Mouse (Mus musculus): ENCODE measurements around the gene Sirt4. TPM values are rescaled to one million over a fixed set of nuclear protein-coding genes. Genes with fewer than 3 reads are reported as not detected.

Gene Sirt4
- total and polyA plus RNA-seq, 3 experiments: 9.3 to 27.5 (median 13.3) TPM

DNA sequence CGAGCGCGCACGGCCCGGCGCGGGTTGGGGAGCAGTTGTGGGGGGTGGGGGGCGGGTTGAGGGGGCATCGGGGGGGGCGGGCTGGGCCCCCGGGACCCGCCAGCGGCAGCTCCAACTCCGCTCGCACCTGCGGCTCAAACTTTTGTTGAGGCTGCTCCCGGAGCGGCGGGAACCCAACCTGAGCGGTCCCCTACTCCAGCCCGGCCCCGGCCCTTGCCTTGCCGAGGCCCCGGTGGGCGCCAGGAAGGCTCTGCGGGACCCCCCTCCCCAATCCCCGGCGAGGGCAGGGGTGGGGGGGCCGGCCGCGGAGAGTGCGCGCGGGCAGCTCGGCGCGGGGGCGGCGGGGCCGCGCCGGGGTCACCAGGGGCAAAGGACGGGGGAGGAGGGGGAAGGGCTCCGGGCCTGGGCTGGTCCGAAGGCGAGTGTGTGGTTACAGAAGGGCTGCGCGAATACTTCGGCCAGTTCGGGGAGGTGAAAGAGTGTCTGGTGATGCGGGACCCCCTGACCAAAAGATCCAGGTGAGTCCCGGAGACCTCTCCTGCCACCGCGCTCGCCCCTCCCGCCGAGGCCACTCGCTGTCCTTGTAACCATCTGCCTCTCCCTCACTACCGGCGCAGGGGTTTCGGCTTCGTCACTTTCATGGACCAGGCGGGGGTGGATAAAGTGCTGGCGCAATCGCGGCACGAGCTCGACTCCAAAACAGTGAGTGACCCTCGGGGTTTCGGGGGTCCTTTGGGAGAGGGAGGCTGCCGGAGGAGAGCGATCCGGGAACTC lies 54.2 kb downstream of the Sirt4 start:
- H3K4me1 ChIP-seq (ENCODE audit: insufficient read depth, low read depth, low read length): no peaks in the 10 kb centered on the region
- DNase-seq (ENCODE audit: low spot score) (no peak), ATAC-seq (ENCODE audit: extremely low read depth, insufficient number of reproducible peaks, low FRiP score, poor library complexity, severe bottlenecking) (no peak)
- no peak overlapping the region for H3K4me3 ChIP-seq (ENCODE audit: low read depth, low read length)
- peaks cover 48% of the 10 kb centered on the region for H3K27me3 ChIP-seq (ENCODE audit: insufficient read depth, low read length)
- peaks cover 9% of the 10 kb centered on the region for H3K9me3 ChIP-seq (replicated peaks)
- no peaks in the 10 kb centered on the region for H3K36me3 ChIP-seq (replicated peaks)
- TF ChIP-seq CTCF (IDR thresholded peaks at IDR 0.05; ENCODE audit: low read depth, low read length) (no peak), POLR2AphosphoS5 (IDR thresholded peaks at IDR 0.05; ENCODE audit: insufficient replicate concordance, low read depth, low read length) (no peak), GATA2 (IDR thresholded peaks at IDR 0.05; ENCODE audit: borderline replicate concordance, low read depth, low read length) (no peak), TAL1 (conservative IDR thresholded peaks at IDR 0.05; ENCODE audit: low read depth, low read length) (no peak), GATA1 (IDR thresholded peaks at IDR 0.05; ENCODE audit: borderline replicate concordance, low read length) (no peak)

DNA sequence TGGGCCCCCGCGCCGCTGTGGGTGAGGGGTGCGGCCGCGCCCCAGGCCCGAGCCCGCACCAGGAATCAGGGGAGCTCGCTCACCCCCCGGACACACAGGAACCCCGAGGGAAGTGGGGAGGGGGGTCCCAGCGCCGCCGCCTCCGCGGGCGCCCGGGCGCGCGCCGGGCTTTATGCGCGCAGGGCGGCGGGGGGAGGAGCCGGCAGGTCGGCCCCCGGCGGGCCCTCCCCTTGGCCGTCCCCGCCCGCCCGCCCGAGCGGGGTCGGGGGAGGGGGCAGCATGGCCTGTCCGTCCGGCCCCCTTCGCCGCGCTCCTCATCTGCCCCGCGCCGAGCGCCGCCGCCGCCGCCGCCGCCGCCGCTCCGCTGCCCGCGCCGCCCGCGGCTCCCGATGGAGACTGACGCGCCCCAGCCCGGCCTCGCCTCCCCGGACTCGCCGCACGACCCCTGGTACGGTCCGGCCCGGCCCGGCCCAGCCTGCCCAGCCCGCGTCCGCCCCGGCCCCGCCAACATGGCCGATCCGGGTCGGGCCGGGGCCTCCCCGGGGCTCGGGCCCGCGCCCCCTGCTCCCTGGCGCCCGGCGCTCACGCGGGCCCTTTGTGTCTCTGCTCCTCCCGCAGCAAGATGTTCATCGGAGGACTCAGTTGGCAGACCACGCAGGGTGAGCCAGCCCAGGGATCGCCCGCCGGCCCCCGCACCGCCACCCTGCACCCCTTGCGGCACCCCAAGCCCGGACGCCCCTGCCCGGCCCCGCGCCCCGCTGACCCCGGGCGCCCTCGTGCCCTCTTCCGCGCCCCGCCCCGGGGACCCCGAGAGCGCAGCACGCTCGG lies 55.0 kb downstream of the Sirt4 start, which contains the start of gene Msi1:
TSS of gene Msi1 (plus strand) at position 241 of the 828 bp plus-strand sequence.
- Histone ChIP-seq H3K4me1 (ENCODE audit: insufficient read depth, low read depth, low read length) (no peaks in the 10 kb centered on the region), H3K27me3 (ENCODE audit: insufficient read depth, low read length) (peaks cover 41% of the 10 kb centered on the region), H3K36me3 (replicated peaks) (no peaks in the 10 kb centered on the region), H3K9me3 (replicated peaks) (peaks cover 9% of the 10 kb centered on the region), H3K4me3 (ENCODE audit: low read depth, low read length) (no peak within 1 kb of the TSS)
- TF ChIP-seq GATA2 (IDR thresholded peaks at IDR 0.05; ENCODE audit: borderline replicate concordance, low read depth, low read length) (no peak), POLR2AphosphoS5 (IDR thresholded peaks at IDR 0.05; ENCODE audit: insufficient replicate concordance, low read depth, low read length) (no peak), GATA1 (IDR thresholded peaks at IDR 0.05; ENCODE audit: borderline replicate concordance, low read length) (no peak), TAL1 (conservative IDR thresholded peaks at IDR 0.05; ENCODE audit: low read depth, low read length) (no peak), CTCF (IDR thresholded peaks at IDR 0.05; ENCODE audit: low read depth, low read length) (no peak)
- no peak for ATAC-seq (ENCODE audit: extremely low read depth, insufficient number of reproducible peaks, low FRiP score, poor library complexity, severe bottlenecking)
- no peak for DNase-seq (ENCODE audit: low spot score)

DNA sequence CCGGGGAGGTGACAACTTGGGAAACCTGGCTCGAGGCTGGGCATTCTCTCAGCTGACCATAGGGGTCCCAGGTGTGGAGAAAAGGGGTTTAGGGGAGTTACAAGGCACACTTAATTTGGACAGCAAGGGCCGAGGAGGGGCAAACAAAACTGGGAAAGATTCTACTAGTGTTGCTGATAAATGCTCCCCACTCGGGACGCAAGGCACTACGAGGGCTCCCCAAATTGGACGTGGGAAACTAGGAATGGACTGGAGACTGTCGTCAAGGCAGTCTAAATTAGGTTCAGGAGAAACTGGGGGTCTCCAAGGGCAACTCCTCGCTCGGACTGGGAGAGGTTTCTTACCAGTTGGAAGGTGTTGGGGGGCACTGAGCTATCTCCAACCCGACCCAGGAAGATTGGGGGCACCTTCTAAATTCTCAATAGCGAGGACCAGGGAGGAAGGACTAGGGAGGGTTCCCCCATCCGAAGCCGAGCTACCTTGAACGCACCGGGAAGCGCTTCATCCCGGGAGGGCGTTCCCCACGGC lies 55.6 kb downstream of the Sirt4 start:
- DNase-seq (ENCODE audit: low spot score) (no peak), ATAC-seq (ENCODE audit: extremely low read depth, insufficient number of reproducible peaks, low FRiP score, poor library complexity, severe bottlenecking) (no peak)
- Histone ChIP-seq H3K27me3 (ENCODE audit: insufficient read depth, low read length) (peaks cover 38% of the 10 kb centered on the region), H3K4me1 (ENCODE audit: insufficient read depth, low read depth, low read length) (no peaks in the 10 kb centered on the region), H3K36me3 (replicated peaks) (no peaks in the 10 kb centered on the region), H3K9me3 (replicated peaks) (peaks cover 9% of the 10 kb centered on the region), H3K4me3 (ENCODE audit: low read depth, low read length) (no peak overlapping the region)
- TF ChIP-seq CTCF (IDR thresholded peaks at IDR 0.05; ENCODE audit: low read depth, low read length) (no peak), POLR2AphosphoS5 (IDR thresholded peaks at IDR 0.05; ENCODE audit: insufficient replicate concordance, low read depth, low read length) (no peak), GATA2 (IDR thresholded peaks at IDR 0.05; ENCODE audit: borderline replicate concordance, low read depth, low read length) (no peak), TAL1 (conservative IDR thresholded peaks at IDR 0.05; ENCODE audit: low read depth, low read length) (no peak), GATA1 (IDR thresholded peaks at IDR 0.05; ENCODE audit: borderline replicate concordance, low read length) (no peak)

Other genes starting within 250 kb of the Sirt4 start
- 24.2 and 25.5 TPM in 2 replicates for gene Pop5, start 248.9 kb downstream of the Sirt4 start, total RNA-seq (2014; fragmentation: Nextera tagmentation)
- 61.2 and 82.5 TPM in 2 replicates for gene Pop5, start 248.9 kb downstream of the Sirt4 start, total RNA-seq (2017)
- 18.6 and 28.3 TPM in 2 replicates for gene Pop5, start 248.9 kb downstream of the Sirt4 start, polyA plus RNA-seq (2012)
- 59.7 and 87.3 TPM in 2 replicates for gene Rnf10, start 211.8 kb downstream of the Sirt4 start, total RNA-seq (2014; fragmentation: Nextera tagmentation)
- gene Rnf10, start 211.8 kb downstream of the Sirt4 start, total RNA-seq (2017): 56.9 and 57.3 TPM in 2 replicates
- gene Rnf10, start 211.8 kb downstream of the Sirt4 start, polyA plus RNA-seq (2012): 201 and 202 TPM in 2 replicates
- gene Coq5, start 205.1 kb downstream of the Sirt4 start, total RNA-seq (2014; fragmentation: Nextera tagmentation): 41.1 and 42.9 TPM in 2 replicates
- 51.6 and 56.9 TPM in 2 replicates for gene Coq5, start 205.1 kb downstream of the Sirt4 start, total RNA-seq (2017)
- gene Coq5, start 205.1 kb downstream of the Sirt4 start, polyA plus RNA-seq (2012): 23.4 and 25.0 TPM in 2 replicates
- 1,458 and 1,815 TPM in 2 replicates for gene Dynll1, start 183.7 kb downstream of the Sirt4 start, total RNA-seq (2014; fragmentation: Nextera tagmentation)
- 554 and 587 TPM in 2 replicates for gene Dynll1, start 183.7 kb downstream of the Sirt4 start, total RNA-seq (2017)
- 445 and 449 TPM in 2 replicates for gene Dynll1, start 183.7 kb downstream of the Sirt4 start, polyA plus RNA-seq (2012)
- 38.1 and 47.6 TPM in 2 replicates for gene Srsf9, start 157.5 kb downstream of the Sirt4 start, total RNA-seq (2014; fragmentation: Nextera tagmentation)
- gene Srsf9, start 157.5 kb downstream of the Sirt4 start, total RNA-seq (2017): 88.0 and 111 TPM in 2 replicates
- gene Srsf9, start 157.5 kb downstream of the Sirt4 start, polyA plus RNA-seq (2012): 114 and 127 TPM in 2 replicates
- gene Gatc, start 143.5 kb downstream of the Sirt4 start, total RNA-seq (2014; fragmentation: Nextera tagmentation): 90.0 and 96.0 TPM in 2 replicates
- gene Gatc, start 143.5 kb downstream of the Sirt4 start, total RNA-seq (2017): 5.6 and 8.6 TPM in 2 replicates
- 11.7 and 13.9 TPM in 2 replicates for gene Gatc, start 143.5 kb downstream of the Sirt4 start, polyA plus RNA-seq (2012)
- gene Triap1, start 143.5 kb downstream of the Sirt4 start, total RNA-seq (2014; fragmentation: Nextera tagmentation): 27.8 and 31.8 TPM in 2 replicates
- gene Triap1, start 143.5 kb downstream of the Sirt4 start, total RNA-seq (2017): 45.5 and 47.0 TPM in 2 replicates
- gene Triap1, start 143.5 kb downstream of the Sirt4 start, polyA plus RNA-seq (2012): 5.3 and 14.1 TPM in 2 replicates
- gene Cox6a1, start 135.7 kb downstream of the Sirt4 start, total RNA-seq (2014; fragmentation: Nextera tagmentation): 312 and 362 TPM in 2 replicates
- gene Cox6a1, start 135.7 kb downstream of the Sirt4 start, total RNA-seq (2017): 143 and 153 TPM in 2 replicates
- gene Cox6a1, start 135.7 kb downstream of the Sirt4 start, polyA plus RNA-seq (2012): 1,989 and 2,415 TPM in 2 replicates
- gene Msi1, start 55.1 kb downstream of the Sirt4 start, total RNA-seq (2014; fragmentation: Nextera tagmentation): 6.7 and 8.7 TPM in 2 replicates
- 0.23 and 0.55 TPM in 2 replicates for gene Msi1, start 55.1 kb downstream of the Sirt4 start, total RNA-seq (2017)
- gene Msi1, start 55.1 kb downstream of the Sirt4 start, polyA plus RNA-seq (2012): 3.4 and 3.7 TPM in 2 replicates
- not detected in 2 replicates for gene Pla2g1b, start 18.5 kb downstream of the Sirt4 start, total RNA-seq (2014; fragmentation: Nextera tagmentation)
- gene Pla2g1b, start 18.5 kb downstream of the Sirt4 start, total RNA-seq (2017): not detected in 2 replicates
- 0.18 TPM in 1 of 2 replicates, not detected in the other for gene Pla2g1b, start 18.5 kb downstream of the Sirt4 start, polyA plus RNA-seq (2012)
- gene Pxn, start 22.0 kb upstream of the Sirt4 start, total RNA-seq (2014; fragmentation: Nextera tagmentation): 17.8 and 25.8 TPM in 2 replicates
- gene Pxn, start 22.0 kb upstream of the Sirt4 start, total RNA-seq (2017): 12.0 and 14.2 TPM in 2 replicates
- gene Pxn, start 22.0 kb upstream of the Sirt4 start, polyA plus RNA-seq (2012): 62.9 and 63.3 TPM in 2 replicates
- 870 and 980 TPM in 2 replicates for gene Rplp0, start 74.7 kb upstream of the Sirt4 start, total RNA-seq (2014; fragmentation: Nextera tagmentation)
- 1,362 and 1,673 TPM in 2 replicates for gene Rplp0, start 74.7 kb upstream of the Sirt4 start, total RNA-seq (2017)
- gene Rplp0, start 74.7 kb upstream of the Sirt4 start, polyA plus RNA-seq (2012): 712 and 915 TPM in 2 replicates
- gene Gcn1l1, start 80.5 kb upstream of the Sirt4 start, total RNA-seq (2014; fragmentation: Nextera tagmentation): 78.5 and 96.0 TPM in 2 replicates
- gene Gcn1l1, start 80.5 kb upstream of the Sirt4 start, total RNA-seq (2017): 44.6 and 45.7 TPM in 2 replicates
- gene Gcn1l1, start 80.5 kb upstream of the Sirt4 start, polyA plus RNA-seq (2012): 137 and 158 TPM in 2 replicates
- gene Rab35, start 147.2 kb upstream of the Sirt4 start, total RNA-seq (2014; fragmentation: Nextera tagmentation): 62.2 and 63.3 TPM in 2 replicates
- gene Rab35, start 147.2 kb upstream of the Sirt4 start, total RNA-seq (2017): 69.1 and 78.2 TPM in 2 replicates
- 74.5 and 88.3 TPM in 2 replicates for gene Rab35, start 147.2 kb upstream of the Sirt4 start, polyA plus RNA-seq (2012)
- 2.6 and 3.6 TPM in 2 replicates for gene Bicdl1, start 246.9 kb upstream of the Sirt4 start, total RNA-seq (2014; fragmentation: Nextera tagmentation)
- gene Bicdl1, start 246.9 kb upstream of the Sirt4 start, total RNA-seq (2017): 1.7 and 2.8 TPM in 2 replicates
- gene Bicdl1, start 246.9 kb upstream of the Sirt4 start, polyA plus RNA-seq (2012): 5.5 and 5.8 TPM in 2 replicates

Data from G1E (cell line).